Comparison of ENCODE assay signal across 20 mouse cellular contexts in genomic region chr11:94985140-94985539, GRCm38 (mm10). TPM values are rescaled to one million over a fixed set of nuclear protein-coding genes. Genes with fewer than 3 reads are reported as not detected.
A peak's percentile ranks its signal among the peaks of the same experiment; 100 is the strongest.
DNase-seq lines count a peak whose midpoint lies in the region; ATAC-seq and TF ChIP-seq lines count a peak whose summit lies in the region.
"Had no signal": no experiment of that assay in that cellular context is flagged by ENCODE, and none has a peak within 500 bp of the region (broad histone marks: within the 10 kb centered on the region; RNA-seq: fewer than 3 reads in every experiment).

No protein-coding gene starts in this region.

- H3K9ac ChIP-seq in heart, embryonic 11.5 days (ENCODE audit: low read depth, low read length), result no peak overlapping the region
- no peak overlapping the region for H3K9ac ChIP-seq in liver, embryonic 15.5 days
- no peak overlapping the region for H3K9ac ChIP-seq in liver, postnatal 0 days (replicated peaks)
- H3K9ac ChIP-seq: forebrain, embryonic 12.5 days; midbrain, embryonic 12.5 days had no signal

- 48% methylated on average over 1 of the region's 1 CpGs for WGBS in heart, embryonic 10.5 days
- WGBS in heart, embryonic 11.5 days (ENCODE audit: insufficient replicate concordance), result 45% methylated on average over 1 of the region's 1 CpGs
- WGBS in liver, embryonic 15.5 days (ENCODE audit: insufficient replicate concordance), result 42% methylated on average over 1 of the region's 1 CpGs
- 38% methylated on average over 1 of the region's 1 CpGs for WGBS in liver, postnatal 0 days (ENCODE audit: insufficient replicate concordance)
- 77% methylated on average over 1 of the region's 1 CpGs for WGBS in thymus, adult 2 months

- no peaks in the 10 kb centered on the region for H3K36me3 ChIP-seq in heart, embryonic 10.5 days
- no peaks in the 10 kb centered on the region for H3K36me3 ChIP-seq in heart, embryonic 11.5 days (ENCODE audit: control insufficient read depth, insufficient read depth, low read length)
- no peaks in the 10 kb centered on the region for H3K36me3 ChIP-seq in liver, embryonic 15.5 days (replicated peaks)
- no peaks in the 10 kb centered on the region for H3K36me3 ChIP-seq in liver, postnatal 0 days (replicated peaks; ENCODE audit: insufficient read depth, low read length)
- no peaks in the 10 kb centered on the region for H3K36me3 ChIP-seq in thymus, adult 2 months (ENCODE audit: control insufficient read depth, insufficient read depth, low read length)
- H3K36me3 ChIP-seq: forebrain, embryonic 12.5 days; midbrain, embryonic 12.5 days had no signal

- no peak for TF ChIP-seq EP300 in liver, postnatal 0 days (IDR thresholded peaks at IDR 0.05; ENCODE audit: low read depth)

- H3K27me3 ChIP-seq in heart, embryonic 10.5 days (ENCODE audit: insufficient read depth, poor library complexity, severe bottlenecking), result no peaks in the 10 kb centered on the region
- H3K27me3 ChIP-seq in heart, embryonic 11.5 days (ENCODE audit: control insufficient read depth, insufficient read depth, low read length), result no peaks in the 10 kb centered on the region
- H3K27me3 ChIP-seq in liver, embryonic 15.5 days, result no peaks in the 10 kb centered on the region
- H3K27me3 ChIP-seq in liver, postnatal 0 days (ENCODE audit: insufficient read depth, low read length), result no peaks in the 10 kb centered on the region
- H3K27me3 ChIP-seq in thymus, adult 2 months (ENCODE audit: control insufficient read depth, insufficient read depth, low read length), result no peaks in the 10 kb centered on the region
- H3K27me3 ChIP-seq: forebrain, embryonic 12.5 days; midbrain, embryonic 12.5 days had no signal

- no peak overlapping the region for H3K27ac ChIP-seq in heart, embryonic 10.5 days
- H3K27ac ChIP-seq in heart, embryonic 11.5 days (ENCODE audit: low read depth, low read length), result no peak overlapping the region
- no peak overlapping the region for H3K27ac ChIP-seq in liver, embryonic 15.5 days (replicated peaks)
- H3K27ac ChIP-seq in liver, postnatal 0 days (ENCODE audit: low read depth), result no peak overlapping the region
- H3K27ac ChIP-seq in thymus, adult 2 months (ENCODE audit: control insufficient read depth, insufficient read depth, low read length), result no peak overlapping the region
- H3K27ac ChIP-seq: forebrain, embryonic 12.5 days; hindbrain, postnatal 0 days; macrophage; midbrain, embryonic 12.5 days had no signal

- no peak for ATAC-seq in heart, embryonic 11.5 days (replicated peaks; ENCODE audit: insufficient number of reproducible peaks, low FRiP score, low TSS enrichment)
- no peak for ATAC-seq in liver, embryonic 15.5 days (ENCODE audit: insufficient read depth)
- ATAC-seq in liver, postnatal 0 days, result no peak
- ATAC-seq: hindbrain, postnatal 0 days had no signal

- H3K4me3 ChIP-seq in heart, embryonic 10.5 days, result no peak overlapping the region
- H3K4me3 ChIP-seq in heart, embryonic 11.5 days (ENCODE audit: low read depth, low read length), result no peak overlapping the region
- no peak overlapping the region for H3K4me3 ChIP-seq in liver, embryonic 15.5 days (replicated peaks)
- no peak overlapping the region for H3K4me3 ChIP-seq in liver, postnatal 0 days (ENCODE audit: low read depth, low read length)
- no peak overlapping the region for H3K4me3 ChIP-seq in thymus, adult 2 months (ENCODE audit: control insufficient read depth, insufficient read depth, low read length)
- H3K4me3 ChIP-seq: forebrain, embryonic 12.5 days; midbrain, embryonic 12.5 days had no signal

- H3K4me1 ChIP-seq in heart, embryonic 10.5 days, result peaks cover 45% of the 10 kb centered on the region
- H3K4me1 ChIP-seq in heart, embryonic 11.5 days (ENCODE audit: control insufficient read depth, insufficient read depth, low read length), result peaks cover 12% of the 10 kb centered on the region
- H3K4me1 ChIP-seq in liver, embryonic 15.5 days (replicated peaks), result peaks cover 62% of the 10 kb centered on the region
- H3K4me1 ChIP-seq in liver, postnatal 0 days (ENCODE audit: insufficient read depth), result peaks cover 39% of the 10 kb centered on the region
- H3K4me1 ChIP-seq in thymus, adult 2 months (replicated peaks; ENCODE audit: control insufficient read depth, insufficient read depth, low read length), result peaks cover 41% of the 10 kb centered on the region

- TF ChIP-seq POLR2A in thymus, adult 2 months (IDR thresholded peaks at IDR 0.05; ENCODE audit: control insufficient read depth, extremely low read depth, insufficient read depth, low read length, poor library complexity), result no peak

- peak; percentile 71 for DNase-seq in heart, embryonic 10.5 days (ENCODE audit: low spot score)
- no peak for DNase-seq in liver, postnatal 0 days
- peak; percentile 26 for DNase-seq in thymus, postnatal 14 days
- no peak for DNase-seq in thymus, adult 2 months
- no peak for DNase-seq in yolk sac, embryonic 10.5 days (ENCODE audit: low spot score)
- no peak for DNase-seq in B cell, adult 2 months
- DNase-seq: cerebellum, postnatal 36 days; gastrocnemius, postnatal 36 days; kidney, adult 9 months; layer of hippocampus, adult 9-11 months; right cerebral cortex, postnatal 4 days; thymus, adult 18-20 months had no signal

- H3K4me2 ChIP-seq in heart, embryonic 11.5 days, result no peak overlapping the region
- H3K4me2 ChIP-seq in liver, embryonic 15.5 days, result peak overlapping the region; percentile 35; the same call in 1 of the 2 replicates
- no peak overlapping the region for H3K4me2 ChIP-seq in liver, postnatal 0 days (ENCODE audit: low read depth, low read length)
- H3K4me2 ChIP-seq: forebrain, embryonic 12.5 days; midbrain, embryonic 12.5 days had no signal

- H3K9me3 ChIP-seq in heart, embryonic 10.5 days, result no peaks in the 10 kb centered on the region
- H3K9me3 ChIP-seq in heart, embryonic 11.5 days (replicated peaks; ENCODE audit: control insufficient read depth, low read length), result no peaks in the 10 kb centered on the region
- no peaks in the 10 kb centered on the region for H3K9me3 ChIP-seq in liver, embryonic 15.5 days (replicated peaks)
- H3K9me3 ChIP-seq in liver, postnatal 0 days (ENCODE audit: low read length), result no peaks in the 10 kb centered on the region
- H3K9me3 ChIP-seq: forebrain, embryonic 12.5 days; midbrain, embryonic 12.5 days had no signal

- TF ChIP-seq CTCF in liver, postnatal 0 days (IDR thresholded peaks at IDR 0.05; ENCODE audit: low read depth), result no peak
- no peak for TF ChIP-seq CTCF in thymus, adult 2 months (IDR thresholded peaks at IDR 0.05; ENCODE audit: borderline replicate concordance, control insufficient read depth, extremely low read depth, insufficient read depth, low read length, poor library complexity)

RNA-seq across cellular contexts. Expression of gene Ppp1r9b, which starts 5.7 kb away (rescaled TPM):
- 8.5 and 12.5 TPM in 2 replicates for polyA plus RNA-seq in heart, embryonic 10.5 days (2016; fragmentation: Nextera tagmentation; extraction: Ambion mirVana)
- 11.4 and 16.3 TPM in 2 replicates for polyA plus RNA-seq in heart, embryonic 11.5 days (2014; fragmentation: Nextera tagmentation; extraction: Ambion mirVana)
- 8.2 and 8.8 TPM in 2 replicates for polyA plus RNA-seq in liver, embryonic 15.5 days (2015; fragmentation: Nextera tagmentation; extraction: Ambion mirVana)
- 5.7 and 6.1 TPM in 2 replicates for polyA plus RNA-seq in liver, postnatal 0 days (2015; fragmentation: Nextera tagmentation; extraction: Ambion mirVana)
- 112 and 127 TPM in 2 replicates for polyA plus RNA-seq in thymus, adult 2 months (2012; rRNA removed)

RNA-seq across cellular contexts. Expression of gene Sgca, which starts 9.0 kb away (rescaled TPM):
- polyA plus RNA-seq in heart, embryonic 10.5 days (2016; fragmentation: Nextera tagmentation; extraction: Ambion mirVana), result 12.5 and 25.8 TPM in 2 replicates
- polyA plus RNA-seq in heart, embryonic 11.5 days (2014; fragmentation: Nextera tagmentation; extraction: Ambion mirVana), result 24.7 and 25.3 TPM in 2 replicates
- 0.35 and 1.1 TPM in 2 replicates for polyA plus RNA-seq in liver, embryonic 15.5 days (2015; fragmentation: Nextera tagmentation; extraction: Ambion mirVana)
- 0.13 and 0.96 TPM in 2 replicates for polyA plus RNA-seq in liver, postnatal 0 days (2015; fragmentation: Nextera tagmentation; extraction: Ambion mirVana)
- polyA plus RNA-seq in thymus, adult 2 months (2012; rRNA removed), result 6.3 and 59.1 TPM in 2 replicates
- polyA plus RNA-seq: forebrain, embryonic 12.5 days; macrophage; midbrain, embryonic 12.5 days; neural tube, embryonic 14.5 days had no signal

RNA-seq across cellular contexts. Expression of gene Hils1, which starts 17.7 kb away (rescaled TPM):
- polyA plus RNA-seq in heart, embryonic 10.5 days (2016; fragmentation: Nextera tagmentation; extraction: Ambion mirVana), result 0.22 TPM in 1 of 2 replicates, not detected in the other
- polyA plus RNA-seq in heart, embryonic 11.5 days (2014; fragmentation: Nextera tagmentation; extraction: Ambion mirVana), result 0.24 TPM in 1 of 2 replicates, not detected in the other
- not detected in 2 replicates for polyA plus RNA-seq in liver, embryonic 15.5 days (2015; fragmentation: Nextera tagmentation; extraction: Ambion mirVana)
- not detected in 2 replicates for polyA plus RNA-seq in liver, postnatal 0 days (2015; fragmentation: Nextera tagmentation; extraction: Ambion mirVana)
- 0.12 TPM in 1 of 2 replicates, not detected in the other for polyA plus RNA-seq in thymus, adult 2 months (2012; rRNA removed)
- polyA plus RNA-seq: C2C12; forebrain, embryonic 12.5 days; hindbrain, postnatal 0 days; macrophage; midbrain, embryonic 12.5 days; neural tube, embryonic 14.5 days had no signal

RNA-seq across cellular contexts. Expression of gene Samd14, which starts 24.5 kb away (rescaled TPM):
- 15.1 and 18.8 TPM in 2 replicates for polyA plus RNA-seq in heart, embryonic 10.5 days (2016; fragmentation: Nextera tagmentation; extraction: Ambion mirVana)
- 16.0 and 16.3 TPM in 2 replicates for polyA plus RNA-seq in heart, embryonic 11.5 days (2014; fragmentation: Nextera tagmentation; extraction: Ambion mirVana)
- polyA plus RNA-seq in liver, embryonic 15.5 days (2015; fragmentation: Nextera tagmentation; extraction: Ambion mirVana), result 33.9 and 39.2 TPM in 2 replicates
- polyA plus RNA-seq in liver, postnatal 0 days (2015; fragmentation: Nextera tagmentation; extraction: Ambion mirVana), result 14.5 and 16.1 TPM in 2 replicates
- polyA plus RNA-seq in thymus, adult 2 months (2012; rRNA removed), result 9.3 and 10.1 TPM in 2 replicates

RNA-seq across cellular contexts. Expression of gene Col1a1, which starts 49.1 kb away (rescaled TPM):
- 146 and 311 TPM in 2 replicates for polyA plus RNA-seq in heart, embryonic 10.5 days (2016; fragmentation: Nextera tagmentation; extraction: Ambion mirVana)
- polyA plus RNA-seq in heart, embryonic 11.5 days (2014; fragmentation: Nextera tagmentation; extraction: Ambion mirVana), result 129 and 157 TPM in 2 replicates
- 76.5 and 78.2 TPM in 2 replicates for polyA plus RNA-seq in liver, embryonic 15.5 days (2015; fragmentation: Nextera tagmentation; extraction: Ambion mirVana)
- 29.8 and 37.8 TPM in 2 replicates for polyA plus RNA-seq in liver, postnatal 0 days (2015; fragmentation: Nextera tagmentation; extraction: Ambion mirVana)
- 11.9 and 18.7 TPM in 2 replicates for polyA plus RNA-seq in thymus, adult 2 months (2012; rRNA removed)

Comparison
In these comparisons a context has a peak if more than half of its experiments do, and no peak if none do; other contexts are left out.
1. DNase-seq: peak in heart, embryonic 10.5 days (single experiment) and thymus, postnatal 14 days (single experiment); none in liver, postnatal 0 days (single experiment), thymus, adult 2 months (single experiment), yolk sac, embryonic 10.5 days (single experiment) and B cell, adult 2 months (0 of 2).